Mouse (Mus musculus): Measurements from ENCODE around the gene Fam19a4. TPM values are rescaled to one million over a fixed set of nuclear protein-coding genes. Genes with fewer than 3 reads are reported as not detected.
"Not testable (repeated sequence)": the region's sequence is repeated elsewhere in the genome, so short reads cannot be mapped to it uniquely, and the experiment has no call there.

The Fam19a4 gene
- total and polyA plus RNA-seq, 3 experiments, result not detected

GRCm38 (mm10) chr6:96909061-96909480 lies 151.1 kb downstream of the Fam19a4 start:
- no peaks in the 10 kb centered on the region for H3K4me1 ChIP-seq (ENCODE audit: control insufficient read depth, insufficient read depth, low read length)
- no peak overlapping the region for H3K4me3 ChIP-seq
- intact Hi-C loops (cut with DNase I), result no loop called here
- DNase-seq, result no peak
- H3K27me3 ChIP-seq (ENCODE audit: control insufficient read depth, insufficient read depth, low read length), result no peaks in the 10 kb centered on the region
- no peak for TF ChIP-seq POLR2A (IDR thresholded peaks at IDR 0.05; ENCODE audit: insufficient read depth, low read depth, low read length)
- TF ChIP-seq CTCF (IDR thresholded peaks at IDR 0.05), result no peak
- no peak for TF ChIP-seq EP300 (IDR thresholded peaks at IDR 0.05; ENCODE audit: insufficient read depth, low read depth, low read length)
- no peak overlapping the region for H3K27ac ChIP-seq
- no peaks in the 10 kb centered on the region for H3K79me2 ChIP-seq (replicated peaks; ENCODE audit: control insufficient read depth, insufficient read depth, low read length)
- WGBS, result 60% methylated on average over 8 of the region's 8 CpGs
- H3K36me3 ChIP-seq (ENCODE audit: control insufficient read depth, insufficient read depth, low read length), result no peaks in the 10 kb centered on the region
- no peak overlapping the region for H3K9ac ChIP-seq (ENCODE audit: low read depth, low read length)

GRCm38 (mm10) chr6:96877105-96877504 lies 183.1 kb downstream of the Fam19a4 start:
- H3K79me2 ChIP-seq (replicated peaks; ENCODE audit: control insufficient read depth, insufficient read depth, low read length); H3K9ac ChIP-seq (ENCODE audit: low read depth, low read length); H3K36me3 ChIP-seq (ENCODE audit: control insufficient read depth, insufficient read depth, low read length); intact Hi-C loops (cut with DNase I); H3K27ac ChIP-seq; H3K4me3 ChIP-seq; H3K4me1 ChIP-seq (ENCODE audit: control insufficient read depth, insufficient read depth, low read length); DNase-seq; H3K27me3 ChIP-seq (ENCODE audit: control insufficient read depth, insufficient read depth, low read length): not testable (repeated sequence)
- 90% methylated on average over 18 of the region's 18 CpGs for WGBS

DNA sequence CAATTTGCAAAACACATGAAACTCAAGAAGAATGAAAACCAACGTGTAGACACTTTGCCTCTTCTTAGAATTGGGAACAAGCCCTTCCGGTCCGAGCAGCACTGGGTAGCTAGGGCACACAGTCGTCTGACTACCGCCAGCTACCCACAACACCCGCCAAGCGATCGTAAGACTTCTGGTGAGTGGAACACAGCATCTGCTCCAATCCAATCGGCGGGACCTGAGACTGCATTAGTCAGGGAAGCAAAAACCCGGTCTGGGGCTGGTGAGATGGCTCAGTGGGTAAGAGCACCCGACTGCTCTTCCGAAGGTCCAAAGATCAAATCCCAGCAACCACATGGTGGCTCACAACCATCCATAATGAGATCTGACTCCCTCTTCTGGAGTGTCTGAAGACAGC lies 183.6 kb downstream of the Fam19a4 start:
- intact Hi-C loops (cut with DNase I); H3K27ac ChIP-seq; DNase-seq; H3K36me3 ChIP-seq (ENCODE audit: control insufficient read depth, insufficient read depth, low read length); H3K4me3 ChIP-seq; H3K9ac ChIP-seq (ENCODE audit: low read depth, low read length); H3K4me1 ChIP-seq (ENCODE audit: control insufficient read depth, insufficient read depth, low read length); H3K79me2 ChIP-seq (replicated peaks; ENCODE audit: control insufficient read depth, insufficient read depth, low read length); H3K27me3 ChIP-seq (ENCODE audit: control insufficient read depth, insufficient read depth, low read length): not testable (repeated sequence)
- WGBS, result 84% methylated on average over 13 of the region's 13 CpGs

- Histone ChIP-seq H3K27me3 (ENCODE audit: control insufficient read depth, insufficient read depth, low read length) (no peaks in the 10 kb centered on the region), H3K4me1 (ENCODE audit: control insufficient read depth, insufficient read depth, low read length) (no peaks in the 10 kb centered on the region), H3K79me2 (replicated peaks; ENCODE audit: control insufficient read depth, insufficient read depth, low read length) (no peaks in the 10 kb centered on the region), H3K36me3 (ENCODE audit: control insufficient read depth, insufficient read depth, low read length) (no peaks in the 10 kb centered on the region), H3K27ac (no peak overlapping the region), H3K9ac (ENCODE audit: low read depth, low read length) (no peak overlapping the region), H3K4me3 (no peak overlapping the region)
- intact Hi-C loops (cut with DNase I), result no loop called here
- no peak for DNase-seq
- TF ChIP-seq CTCF (IDR thresholded peaks at IDR 0.05) (peak; percentile 41), EP300 (IDR thresholded peaks at IDR 0.05; ENCODE audit: insufficient read depth, low read depth, low read length) (no peak), POLR2A (IDR thresholded peaks at IDR 0.05; ENCODE audit: insufficient read depth, low read depth, low read length) (no peak)
- WGBS, result 72% methylated on average over 7 of the region's 7 CpGs
These were observed 207.1 kb downstream of the Fam19a4 start for GRCm38 (mm10) chr6:96853065-96853464.

DNA sequence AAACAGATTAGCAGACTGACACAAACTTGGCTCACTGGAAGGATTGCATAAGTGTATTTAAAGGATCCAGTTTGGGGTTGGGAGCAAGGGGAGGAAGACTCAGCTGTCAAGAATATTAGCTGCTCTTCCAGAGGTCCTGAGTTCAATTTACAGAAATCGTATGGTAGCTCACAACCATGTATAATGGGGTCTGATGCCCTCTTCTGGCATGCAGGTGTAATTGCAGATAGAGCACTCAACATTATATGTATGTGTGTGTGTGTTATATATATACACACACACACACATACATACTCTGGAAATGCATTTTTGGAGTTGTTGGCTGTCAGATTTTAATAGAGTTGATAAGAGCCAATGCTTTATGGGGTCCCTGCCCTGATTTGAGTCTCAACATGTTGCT lies 216.3 kb downstream of the Fam19a4 start:
- H3K4me3 ChIP-seq, result no peak overlapping the region
- H3K9ac ChIP-seq (ENCODE audit: low read depth, low read length), result no peak overlapping the region
- no peaks in the 10 kb centered on the region for H3K27me3 ChIP-seq (ENCODE audit: control insufficient read depth, insufficient read depth, low read length)
- no peaks in the 10 kb centered on the region for H3K4me1 ChIP-seq (ENCODE audit: control insufficient read depth, insufficient read depth, low read length)
- H3K27ac ChIP-seq, result no peak overlapping the region
- H3K79me2 ChIP-seq (replicated peaks; ENCODE audit: control insufficient read depth, insufficient read depth, low read length), result no peaks in the 10 kb centered on the region
- TF ChIP-seq POLR2A (IDR thresholded peaks at IDR 0.05; ENCODE audit: insufficient read depth, low read depth, low read length) (no peak), CTCF (IDR thresholded peaks at IDR 0.05) (peak; percentile 49), EP300 (IDR thresholded peaks at IDR 0.05; ENCODE audit: insufficient read depth, low read depth, low read length) (no peak)
- DNase-seq, result no peak
- H3K36me3 ChIP-seq (ENCODE audit: control insufficient read depth, insufficient read depth, low read length), result no peaks in the 10 kb centered on the region
- intact Hi-C loops (cut with DNase I), result no loop called here
- WGBS, result 43% methylated on average over 1 of the region's 1 CpGs

DNA sequence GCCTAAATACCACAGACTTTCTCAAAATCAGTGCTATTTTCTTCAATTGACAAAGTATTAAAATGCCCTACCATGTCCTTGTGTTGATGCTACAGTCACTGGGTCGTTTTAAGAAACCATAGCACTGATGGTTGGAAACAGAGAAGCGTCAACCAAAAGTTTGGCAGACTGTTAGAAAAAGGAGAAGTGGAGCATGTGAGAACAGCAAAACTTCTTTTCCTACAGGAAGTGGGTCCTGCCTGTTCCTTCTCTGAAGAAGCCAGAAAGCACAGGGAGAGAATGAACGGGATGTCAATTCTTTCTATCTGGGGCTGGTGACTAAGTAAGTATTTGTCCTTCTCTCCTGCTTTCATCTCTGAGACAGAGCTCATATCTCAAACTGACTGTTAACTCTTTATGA lies 219.6 kb downstream of the Fam19a4 start:
- Histone ChIP-seq H3K4me3 (no peak overlapping the region), H3K4me1 (ENCODE audit: control insufficient read depth, insufficient read depth, low read length) (no peaks in the 10 kb centered on the region), H3K79me2 (replicated peaks; ENCODE audit: control insufficient read depth, insufficient read depth, low read length) (no peaks in the 10 kb centered on the region), H3K27ac (no peak overlapping the region), H3K27me3 (ENCODE audit: control insufficient read depth, insufficient read depth, low read length) (no peaks in the 10 kb centered on the region), H3K9ac (ENCODE audit: low read depth, low read length) (no peak overlapping the region), H3K36me3 (ENCODE audit: control insufficient read depth, insufficient read depth, low read length) (no peaks in the 10 kb centered on the region)
- no peak for DNase-seq
- TF ChIP-seq EP300 (IDR thresholded peaks at IDR 0.05; ENCODE audit: insufficient read depth, low read depth, low read length) (no peak), CTCF (IDR thresholded peaks at IDR 0.05) (no peak), POLR2A (IDR thresholded peaks at IDR 0.05; ENCODE audit: insufficient read depth, low read depth, low read length) (no peak)
- WGBS, result 55% methylated on average over 3 of the region's 3 CpGs
- intact Hi-C loops (cut with DNase I), result no loop called here

GRCm38 (mm10) chr6:96826626-96827025 lies 233.6 kb downstream of the Fam19a4 start:
- H3K27ac ChIP-seq, result no peak overlapping the region
- intact Hi-C loops (cut with DNase I), result no loop called here
- WGBS, result 56% methylated on average over 3 of the region's 3 CpGs
- no peak overlapping the region for H3K9ac ChIP-seq (ENCODE audit: low read depth, low read length)
- H3K4me3 ChIP-seq, result no peak overlapping the region
- no peaks in the 10 kb centered on the region for H3K27me3 ChIP-seq (ENCODE audit: control insufficient read depth, insufficient read depth, low read length)
- no peaks in the 10 kb centered on the region for H3K4me1 ChIP-seq (ENCODE audit: control insufficient read depth, insufficient read depth, low read length)
- H3K36me3 ChIP-seq (ENCODE audit: control insufficient read depth, insufficient read depth, low read length), result no peaks in the 10 kb centered on the region
- no peak for DNase-seq
- H3K79me2 ChIP-seq (replicated peaks; ENCODE audit: control insufficient read depth, insufficient read depth, low read length), result no peaks in the 10 kb centered on the region
- TF ChIP-seq CTCF (IDR thresholded peaks at IDR 0.05) (no peak), POLR2A (IDR thresholded peaks at IDR 0.05; ENCODE audit: insufficient read depth, low read depth, low read length) (no peak), EP300 (IDR thresholded peaks at IDR 0.05; ENCODE audit: insufficient read depth, low read depth, low read length) (no peak)
